ENCODE assay signal across 13 mouse cellular contexts in the genomic region with DNA sequence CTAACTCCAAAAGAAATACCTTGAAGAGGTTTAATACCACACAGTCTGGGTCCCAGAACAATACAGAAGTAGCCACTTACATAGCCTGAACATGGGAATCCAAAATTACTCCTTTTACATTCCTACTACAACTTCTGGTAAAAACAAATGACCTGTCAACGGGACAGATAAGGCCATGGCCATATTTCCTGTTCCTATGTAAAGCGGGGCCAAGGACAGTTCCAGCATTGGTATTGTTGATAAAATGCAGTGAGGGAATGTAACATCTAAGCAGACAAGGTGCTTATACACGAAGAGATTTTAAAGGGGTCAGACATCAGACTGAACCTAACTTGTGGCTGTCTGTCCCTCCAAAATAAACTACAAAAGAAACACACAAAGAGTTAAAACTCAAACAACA.
"Had no signal": no experiment of that assay in that cellular context is flagged by ENCODE, and none has a peak within 500 bp of the region (broad histone marks: within the 10 kb centered on the region; RNA-seq: fewer than 3 reads in every experiment).

No protein-coding gene starts in this region.

- H3K4me2 ChIP-seq: limb, embryonic 13.5 days; midbrain, embryonic 11.5 days had no signal

- DNase-seq: kidney, adult 18-20 months; kidney, adult 9 months; kidney, postnatal 14 days; kidney, postnatal 4 days; lung, adult 18-20 months; midbrain, embryonic 14.5 days; thymus, adult 18-20 months; thymus, postnatal 36 days had no signal

- H3K4me3 ChIP-seq: limb, embryonic 10.5 days; limb, embryonic 13.5 days had no signal

- H3K4me1 ChIP-seq: limb, embryonic 10.5 days; limb, embryonic 13.5 days had no signal

- H3K9me3 ChIP-seq: limb, embryonic 10.5 days; limb, embryonic 13.5 days had no signal

- H3K9ac ChIP-seq: limb, embryonic 13.5 days had no signal

- ATAC-seq: intestine, embryonic 16.5 days had no signal

- H3K27ac ChIP-seq: limb, embryonic 10.5 days; limb, embryonic 13.5 days; macrophage had no signal

- H3K27me3 ChIP-seq: limb, embryonic 13.5 days had no signal
